Mouse (Mus musculus): Measurements from ENCODE around the gene Banf2.

Gene Banf2

GRCm38 (mm10) chr2:144025361-144025760, 7.5 kb upstream of the Banf2 start:
- no peak for DNase-seq (ENCODE audit: low read depth, low spot score)

- DNase-seq (ENCODE audit: low read depth, low spot score): no peak
These were observed 6.4 kb upstream of the Banf2 start for GRCm38 (mm10) chr2:144026456-144026855.

- no peak for DNase-seq (ENCODE audit: low read depth, low spot score)
These were observed 2.1 kb upstream of the Banf2 start for GRCm38 (mm10) chr2:144030791-144031190.

GRCm38 (mm10) chr2:144044726-144045125, 11.9 kb downstream of the Banf2 start:
- no peak for DNase-seq (ENCODE audit: low read depth, low spot score)

- no peak for DNase-seq (ENCODE audit: low read depth, low spot score)
These were observed 13.1 kb downstream of the Banf2 start for GRCm38 (mm10) chr2:144045756-144046560.

GRCm38 (mm10) chr2:144046916-144047315, 14.1 kb downstream of the Banf2 start:
- no peak for DNase-seq (ENCODE audit: low read depth, low spot score)

- DNase-seq (ENCODE audit: low read depth, low spot score): no peak
These were observed 17.4 kb downstream of the Banf2 start for GRCm38 (mm10) chr2:144050146-144050680.

GRCm38 (mm10) chr2:144050861-144051260, 18.0 kb downstream of the Banf2 start:
- no peak for DNase-seq (ENCODE audit: low read depth, low spot score)

- DNase-seq (ENCODE audit: low read depth, low spot score): no peak
These were observed 19.7 kb downstream of the Banf2 start for GRCm38 (mm10) chr2:144052410-144053065.

GRCm38 (mm10) chr2:144057735-144058134, 24.9 kb downstream of the Banf2 start:
- DNase-seq (ENCODE audit: low read depth, low spot score): no peak

- DNase-seq (ENCODE audit: low read depth, low spot score): no peak
These were observed 28.8 kb downstream of the Banf2 start for GRCm38 (mm10) chr2:144061701-144062100.

GRCm38 (mm10) chr2:144065499-144065898, 32.6 kb downstream of the Banf2 start:
- no peak for DNase-seq (ENCODE audit: low read depth, low spot score)

GRCm38 (mm10) chr2:144069663-144070062, 36.8 kb downstream of the Banf2 start:
- DNase-seq (ENCODE audit: low read depth, low spot score): no peak

- DNase-seq (ENCODE audit: low read depth, low spot score): no peak
These were observed 37.6 kb downstream of the Banf2 start for GRCm38 (mm10) chr2:144070479-144070878.

- no peak for DNase-seq (ENCODE audit: low read depth, low spot score)
These were observed 39.8 kb downstream of the Banf2 start for GRCm38 (mm10) chr2:144072642-144073041.

GRCm38 (mm10) chr2:144074059-144074458, 41.2 kb downstream of the Banf2 start:
- no peak for DNase-seq (ENCODE audit: low read depth, low spot score)

GRCm38 (mm10) chr2:144076625-144077024, 43.8 kb downstream of the Banf2 start:
- no peak for DNase-seq (ENCODE audit: low read depth, low spot score)

- DNase-seq (ENCODE audit: low read depth, low spot score): no peak
These were observed 46.0 kb downstream of the Banf2 start for GRCm38 (mm10) chr2:144078897-144079296.

- peak; percentile 20 for DNase-seq (ENCODE audit: low read depth, low spot score)
These were observed 53.5 kb downstream of the Banf2 start for GRCm38 (mm10) chr2:144086183-144086847.

- DNase-seq (ENCODE audit: low read depth, low spot score): no peak
These were observed 55.2 kb downstream of the Banf2 start for GRCm38 (mm10) chr2:144087899-144088584.

GRCm38 (mm10) chr2:144092767-144093166, 59.9 kb downstream of the Banf2 start:
- no peak for DNase-seq (ENCODE audit: low read depth, low spot score)

- no peak for DNase-seq (ENCODE audit: low read depth, low spot score)
These were observed 61.9 kb downstream of the Banf2 start for GRCm38 (mm10) chr2:144094721-144095120.

Data from forelimb bud, embryonic 11.5 days (tissue).